Mouse (Mus musculus): ENCODE results near the gene Rell1.

GRCm38 (mm10) chr5:63906149-63907093 lies 62.3 kb downstream of the Rell1 start:
- TF ChIP-seq ZNF384 (IDR thresholded peaks at IDR 0.05; ENCODE audit: low read depth, low read length) (no peak), MAFK (IDR thresholded peaks at IDR 0.05; ENCODE audit: insufficient read depth, low read depth, low read length) (peak; percentile 25; the same call in 1 of the 2 replicates), HCFC1 (IDR thresholded peaks at IDR 0.05; ENCODE audit: borderline replicate concordance, insufficient read depth, low read length) (no peak), ZC3H11A (IDR thresholded peaks at IDR 0.05; ENCODE audit: borderline replicate concordance, low read depth, low read length) (peak; percentile 99), CHD2 (IDR thresholded peaks at IDR 0.05; ENCODE audit: low read depth, low read length) (no peak)
